Mouse (Mus musculus) lung, postnatal 25 days (tissue): ENCODE measurements around the gene Olfr543.

Source experiments
- DNase-seq: peaks from one replicate; pipeline ENCODE4 v3.0.0; 2022; ENCODE audit warnings: low spot score

Olfr543 gene

GRCm38 (mm10) chr7:102476601-102477000 lies 4.9 kb downstream of the Olfr543 start:
- DNase-seq: no peak

- no peak for DNase-seq
Observed at GRCm38 (mm10) chr7:102472675-102473074, 8.8 kb downstream of the Olfr543 start.

- DNase-seq: no peak
Observed at GRCm38 (mm10) chr7:102467566-102467965, 13.9 kb downstream of the Olfr543 start.

DNA sequence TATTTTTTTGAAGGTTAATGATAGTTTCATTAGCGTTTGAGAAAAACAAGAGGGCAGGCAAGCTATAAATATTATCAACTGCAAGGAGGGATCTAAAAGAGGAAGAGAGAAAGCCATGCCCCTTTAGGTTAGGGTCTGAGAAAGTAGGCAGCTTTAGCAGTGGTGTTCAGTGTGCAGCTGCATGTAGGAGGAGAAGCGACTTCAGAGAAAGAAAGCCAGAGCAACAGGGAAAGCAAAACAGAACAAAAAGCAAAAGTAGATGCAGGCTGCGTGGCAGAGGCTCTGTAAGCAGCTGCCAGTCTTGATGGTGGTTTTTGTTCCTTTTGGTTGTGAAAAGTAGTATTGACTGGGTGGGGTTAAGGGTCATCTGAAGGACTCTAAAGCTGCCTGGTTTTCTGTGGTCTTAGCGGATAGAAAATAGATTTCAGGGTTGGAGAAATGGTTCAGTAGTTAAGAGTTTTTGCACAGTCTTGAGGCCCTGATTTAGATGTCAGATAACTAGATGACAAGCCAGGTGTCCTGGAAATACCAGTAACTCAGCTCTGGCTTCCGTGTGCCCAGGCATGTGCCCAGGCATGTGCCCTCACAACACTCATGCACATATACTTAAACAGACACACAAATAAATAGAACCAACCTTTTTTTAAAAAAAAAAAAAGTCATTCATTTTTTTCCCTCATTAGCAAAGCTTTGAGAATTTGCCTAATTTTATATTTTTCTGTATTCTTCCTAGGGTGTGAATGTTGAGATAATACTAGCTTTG lies 22.7 kb downstream of the Olfr543 start:
- no peak for DNase-seq

DNA sequence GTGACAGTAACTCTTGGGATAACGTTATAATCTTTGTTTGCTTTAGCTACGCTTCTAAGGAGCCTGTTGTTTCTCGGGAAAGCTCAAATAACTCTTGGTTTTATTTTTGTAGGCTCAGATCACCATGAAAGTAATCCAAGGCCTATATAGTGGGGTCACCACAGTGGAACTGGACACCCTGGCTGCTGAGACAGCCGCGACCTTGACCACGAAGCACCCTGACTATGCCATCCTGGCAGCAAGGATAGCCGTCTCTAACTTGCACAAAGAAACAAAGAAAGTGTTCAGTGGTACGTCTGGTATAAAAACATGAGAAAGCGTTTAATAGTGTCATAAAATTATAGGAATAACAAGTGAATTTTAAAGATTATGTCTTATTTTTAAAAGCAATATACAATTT lies 35.0 kb downstream of the Olfr543 start:
- no peak for DNase-seq

DNA sequence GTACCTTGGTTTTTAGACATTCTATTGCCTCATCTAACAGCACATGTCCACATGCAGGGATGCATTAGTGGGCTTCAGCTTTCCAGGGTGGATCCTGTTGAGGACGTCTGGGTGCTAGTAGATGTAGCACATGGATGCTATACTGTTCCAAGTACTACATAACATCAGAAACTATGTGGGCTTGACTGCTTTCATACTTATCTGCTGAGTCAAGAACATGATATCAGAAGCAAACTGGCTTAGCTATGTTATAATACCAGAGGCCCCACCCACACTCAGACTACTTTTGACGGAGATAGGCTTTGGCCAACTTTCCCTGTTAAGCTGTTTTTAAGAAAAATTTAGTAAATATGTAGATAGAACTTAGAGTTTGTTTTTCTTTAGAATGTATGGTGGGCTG lies 37.2 kb downstream of the Olfr543 start:
- no peak for DNase-seq

DNA sequence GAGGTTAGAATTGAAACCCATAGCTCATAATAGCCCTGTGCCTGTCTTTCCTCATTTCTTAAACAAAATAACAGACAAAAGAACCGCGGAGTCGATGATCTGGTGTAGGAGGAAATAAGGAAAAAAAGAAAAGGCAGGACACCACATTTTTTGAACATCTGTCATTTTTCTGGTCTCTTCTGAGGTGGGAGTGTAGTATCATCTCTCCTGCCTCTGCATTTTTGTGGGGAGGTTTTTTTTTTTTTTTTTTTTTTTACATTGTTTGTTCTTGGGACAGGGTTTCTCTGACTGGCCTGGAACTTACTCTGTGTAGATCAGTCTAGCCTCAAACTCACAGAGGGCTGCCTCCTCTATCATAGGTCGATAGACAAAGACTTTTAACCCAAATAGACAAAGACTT lies 39.0 kb downstream of the Olfr543 start:
- no peak for DNase-seq

- peak; percentile 97 for DNase-seq
Observed at GRCm38 (mm10) chr7:102441657-102442391, 39.7 kb downstream of the Olfr543 start, which contains the start of gene Rrm1. Gene Rrm1 (plus strand): TSS chr7:102441695.

GRCm38 (mm10) chr7:102440822-102441656 lies 40.4 kb downstream of the Olfr543 start:
- no peak for DNase-seq

DNA sequence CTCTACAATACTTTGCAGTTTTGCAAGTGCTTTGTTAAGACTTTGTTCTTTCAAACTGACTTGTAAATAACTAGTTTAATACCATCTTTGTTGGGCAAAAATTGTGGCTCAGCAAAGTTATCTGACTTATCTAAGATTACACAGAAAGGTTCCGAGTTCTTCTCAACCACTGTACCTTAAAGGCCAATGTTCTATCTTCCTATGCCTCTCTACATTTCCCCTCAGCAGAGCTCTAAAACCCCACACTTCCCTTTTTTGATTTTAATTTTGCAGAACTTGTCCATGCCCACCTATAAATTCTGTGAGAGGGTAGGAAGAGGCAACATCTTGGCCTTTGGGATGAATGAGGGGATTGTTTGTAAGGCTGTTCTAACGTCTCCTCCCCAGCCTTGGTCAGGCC lies 47.1 kb downstream of the Olfr543 start:
- DNase-seq: no peak
